9 mouse cellular contexts compared by ENCODE assay signal in genomic region chr11:76894240-76894639, GRCm38 (mm10). TPM values are rescaled to one million over a fixed set of nuclear protein-coding genes. Genes with fewer than 3 reads are reported as not detected.
DNase-seq lines count a peak whose midpoint lies in the region; ATAC-seq and TF ChIP-seq lines count a peak whose summit lies in the region.
"Had no signal": no experiment of that assay in that cellular context is flagged by ENCODE, and none has a peak within 500 bp of the region (broad histone marks: within the 10 kb centered on the region; RNA-seq: fewer than 3 reads in every experiment).

No protein-coding gene starts in this region.

- intact Hi-C loops in heart, postnatal 10 days (cut with DNase I) = loop anchor here (1.0 to 2.0 kb wide), 4 partner anchors 47 to 217 kb away; partner anchors contain the start of gene Cpd
- intact Hi-C loops in left cerebral cortex, postnatal 14 days (cut with DNase I) = loop anchor here (5.0 to 10.0 kb wide), 3 partner anchors 82 to 219 kb away; partner anchors contain the start of genes Bhlha9 and Trarg1

- no peak overlapping the region for H3K4me2 ChIP-seq in midbrain, postnatal 0 days (ENCODE audit: low read depth, low read length, poor library complexity, severe bottlenecking)

- WGBS in midbrain, postnatal 0 days = 36% methylated on average over 5 of the region's 5 CpGs

- no peaks in the 10 kb centered on the region for H3K36me3 ChIP-seq in midbrain, postnatal 0 days (ENCODE audit: insufficient read depth, low read length)

- no peaks in the 10 kb centered on the region for H3K27me3 ChIP-seq in midbrain, postnatal 0 days (ENCODE audit: insufficient read depth, low read length)

- peak; percentile 38 to 46 for DNase-seq in right cerebral cortex, postnatal 10 days (ENCODE audit: low spot score in 2 of 2)
- DNase-seq in right cerebral cortex, postnatal 36 days (ENCODE audit: low spot score in 2 of 2) = no peak
- DNase-seq in adrenal gland, postnatal 10 days = peak; percentile 71
- DNase-seq in embryo, embryonic 11 days = peak; percentile 81
- DNase-seq in heart, postnatal 10 days = peak; percentile 81 to 82
- DNase-seq in left cerebral cortex, postnatal 14 days (ENCODE audit: low spot score in 2 of 2) = peak; percentile 19 to 47
- peak; percentile 69 for DNase-seq in midbrain, postnatal 0 days (ENCODE audit: low spot score)

- no peaks in the 10 kb centered on the region for H3K9me3 ChIP-seq in midbrain, postnatal 0 days (ENCODE audit: low read length)

- no peak overlapping the region for H3K9ac ChIP-seq in midbrain, postnatal 0 days (replicated peaks; ENCODE audit: low read length, poor library complexity, severe bottlenecking)

- ATAC-seq in midbrain, postnatal 0 days (ENCODE audit: low FRiP score) = no peak
- no peak for ATAC-seq in inflammation-experienced regulatory T-cells, adult 6 months

- H3K27ac ChIP-seq in midbrain, postnatal 0 days (ENCODE audit: low read depth, low read length) = no peak overlapping the region

- H3K4me1 ChIP-seq in midbrain, postnatal 0 days (ENCODE audit: insufficient read depth, low read length) = no peaks in the 10 kb centered on the region; the same call in 1 of the 2 replicates

- TF ChIP-seq CTCF in midbrain, postnatal 0 days (IDR thresholded peaks at IDR 0.05) = peak; percentile 86

- H3K4me3 ChIP-seq in midbrain, postnatal 0 days (ENCODE audit: low read depth, low read length) = no peak overlapping the region

RNA-seq across cellular contexts. Expression of gene Tmigd1, which starts 7.7 kb away (rescaled TPM):
- total RNA-seq in adrenal gland, postnatal 10 days (2021) = 1 to 10 TPM in 1 of 2 experiments, under 1 TPM in 1; 0.81 to 1.8 TPM
- total RNA-seq in heart, postnatal 10 days (2021) = under 1 TPM; 0.24 to 0.55 TPM
- not detected for total RNA-seq in left cerebral cortex, postnatal 14 days (2021)
- not detected in 2 replicates for total RNA-seq in midbrain, postnatal 0 days (2014; rRNA removed)
- 0.18 TPM in 1 of 2 replicates, not detected in the other for polyA plus RNA-seq in midbrain, postnatal 0 days (2015; fragmentation: Nextera tagmentation; extraction: Ambion mirVana)
- 1 to 10 TPM in 2 of 3 experiments, under 1 TPM in 1; 0.42 to 2.8 (median 1.1) TPM for polyA plus RNA-seq in inflammation-experienced regulatory T-cells, adult 6 months (2017; shearing (Covaris generic))
- polyA plus RNA-seq: frontal cortex, adult 2 months had no signal

RNA-seq across cellular contexts. Expression of gene Blmh, which starts 30.4 kb away (rescaled TPM):
- total RNA-seq in adrenal gland, postnatal 10 days (2021) = 10 to 100 TPM; 60.4 to 67.4 TPM
- total RNA-seq in heart, postnatal 10 days (2021) = 10 to 100 TPM; 54.8 to 64.8 TPM
- total RNA-seq in left cerebral cortex, postnatal 14 days (2021) = 10 to 100 TPM; 71.9 to 79.7 TPM
- total RNA-seq in midbrain, postnatal 0 days (2014; rRNA removed) = 88.5 and 90.8 TPM in 2 replicates
- 116 and 127 TPM in 2 replicates for polyA plus RNA-seq in midbrain, postnatal 0 days (2015; fragmentation: Nextera tagmentation; extraction: Ambion mirVana)
- 100 to 1,000 TPM in 1 of 3 experiments, 10 to 100 TPM in 2; 83.8 to 135 (median 88.1) TPM for polyA plus RNA-seq in inflammation-experienced regulatory T-cells, adult 6 months (2017; shearing (Covaris generic))

RNA-seq across cellular contexts. Expression of gene Cpd, which starts 47.4 kb away (rescaled TPM):
- total RNA-seq in adrenal gland, postnatal 10 days (2021) = 10 to 100 TPM; 46.2 to 57.9 TPM
- total RNA-seq in heart, postnatal 10 days (2021) = 10 to 100 TPM; 66.5 to 71.9 TPM
- total RNA-seq in left cerebral cortex, postnatal 14 days (2021) = 10 to 100 TPM; 63.4 to 64.6 TPM
- total RNA-seq in midbrain, postnatal 0 days (2014; rRNA removed) = 35.8 and 39.0 TPM in 2 replicates
- 4.2 and 5.3 TPM in 2 replicates for polyA plus RNA-seq in midbrain, postnatal 0 days (2015; fragmentation: Nextera tagmentation; extraction: Ambion mirVana)
- polyA plus RNA-seq in inflammation-experienced regulatory T-cells, adult 6 months (2017; shearing (Covaris generic)) = 1 to 10 TPM; 3.8 to 5.5 (median 5.5) TPM

Comparison
In these comparisons a context has a peak if more than half of its experiments do, and no peak if none do; other contexts are left out.
1. DNase-seq: peak in right cerebral cortex, postnatal 10 days (2 of 2), adrenal gland, postnatal 10 days (single experiment), embryo, embryonic 11 days (single experiment), heart, postnatal 10 days (2 of 2), left cerebral cortex, postnatal 14 days (2 of 2) and midbrain, postnatal 0 days (single experiment); none in right cerebral cortex, postnatal 36 days (0 of 2).